Comparison of ENCODE assay signal across 9 mouse cellular contexts in the genomic region with DNA sequence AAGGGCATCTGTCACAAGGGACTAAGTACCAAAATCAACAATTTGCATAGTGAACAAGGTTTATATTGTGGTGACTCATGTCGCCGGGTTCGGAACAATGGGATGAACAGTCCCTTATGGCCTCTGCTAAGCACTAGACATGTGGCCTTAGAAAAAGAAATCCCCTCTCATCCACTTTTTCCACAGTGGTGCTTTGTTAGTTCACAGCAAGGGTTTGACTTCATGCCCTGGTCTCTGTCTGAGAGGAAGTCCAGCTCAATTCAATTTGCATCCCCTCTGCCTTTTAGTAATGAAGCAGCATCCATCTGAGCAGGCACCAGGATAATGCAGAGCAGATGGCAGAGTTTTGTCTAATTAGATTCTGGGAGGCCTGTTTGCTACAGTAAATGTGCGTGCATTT.
A peak's percentile ranks its signal among the peaks of the same experiment; 100 is the strongest.
DNase-seq lines count a peak whose midpoint lies in the region; ATAC-seq and TF ChIP-seq lines count a peak whose summit lies in the region.
"Had no signal": no experiment of that assay in that cellular context is flagged by ENCODE, and none has a peak within 500 bp of the region (broad histone marks: within the 10 kb centered on the region; RNA-seq: fewer than 3 reads in every experiment).

No protein-coding gene starts in this region.

- peak; percentile 55; the same call in 1 of the 2 replicates for ATAC-seq in embryonic facial prominence, embryonic 14.5 days (ENCODE audit: low read depth)
- peak; percentile 96 for ATAC-seq in hindbrain, postnatal 0 days
- peak; percentile 95 for ATAC-seq in neural tube, embryonic 12.5 days (ENCODE audit: low FRiP score, low read depth)

- TF ChIP-seq CTCF in hindbrain, postnatal 0 days (IDR thresholded peaks at IDR 0.05; ENCODE audit: low read depth) = no peak

- DNase-seq in adrenal gland, adult 2 months = peak; percentile 2
- DNase-seq in adrenal gland, adult 18-20 months (ENCODE audit: low spot score in 2 of 2) = no peak
- DNase-seq in embryonic facial prominence, embryonic 14.5 days (ENCODE audit: low spot score) = peak; percentile 53
- peak; percentile 72 for DNase-seq in hindbrain, postnatal 0 days (ENCODE audit: low spot score)
- no peak for DNase-seq in right cerebral cortex, adult 18-20 months
- DNase-seq in heart, postnatal 4 days = no peak
- no peak for DNase-seq in kidney, adult 11 months
- DNase-seq: liver, embryonic 13.5 days had no signal

- H3K36me3 ChIP-seq in embryonic facial prominence, embryonic 14.5 days (ENCODE audit: control insufficient read depth, insufficient read depth, low read length) = no peaks in the 10 kb centered on the region
- no peaks in the 10 kb centered on the region for H3K36me3 ChIP-seq in hindbrain, postnatal 0 days (ENCODE audit: insufficient read depth, low read length)
- no peaks in the 10 kb centered on the region for H3K36me3 ChIP-seq in neural tube, embryonic 12.5 days
- H3K36me3 ChIP-seq: liver, embryonic 13.5 days had no signal

- H3K9me3 ChIP-seq in embryonic facial prominence, embryonic 14.5 days (ENCODE audit: control insufficient read depth, low read length) = no peaks in the 10 kb centered on the region
- no peaks in the 10 kb centered on the region for H3K9me3 ChIP-seq in hindbrain, postnatal 0 days (ENCODE audit: low read length)
- H3K9me3 ChIP-seq in neural tube, embryonic 12.5 days = no peaks in the 10 kb centered on the region
- H3K9me3 ChIP-seq: liver, embryonic 13.5 days had no signal

- no peak overlapping the region for H3K27ac ChIP-seq in embryonic facial prominence, embryonic 14.5 days (replicated peaks; ENCODE audit: low read depth, low read length)
- H3K27ac ChIP-seq in hindbrain, postnatal 0 days = no peak overlapping the region
- H3K27ac ChIP-seq in neural tube, embryonic 12.5 days = no peak overlapping the region
- H3K27ac ChIP-seq: liver, embryonic 13.5 days had no signal

- 23% methylated on average over 4 of the region's 4 CpGs for WGBS in embryonic facial prominence, embryonic 14.5 days
- WGBS in hindbrain, postnatal 0 days = 9% methylated on average over 4 of the region's 4 CpGs
- 6% methylated on average over 4 of the region's 4 CpGs for WGBS in neural tube, embryonic 12.5 days

- no peak overlapping the region for H3K4me3 ChIP-seq in embryonic facial prominence, embryonic 14.5 days (ENCODE audit: low read depth, low read length)
- H3K4me3 ChIP-seq in hindbrain, postnatal 0 days (ENCODE audit: low read length) = no peak overlapping the region
- H3K4me3 ChIP-seq in neural tube, embryonic 12.5 days = no peak overlapping the region
- H3K4me3 ChIP-seq: liver, embryonic 13.5 days had no signal

- H3K4me2 ChIP-seq in embryonic facial prominence, embryonic 14.5 days (ENCODE audit: low read depth, low read length) = no peak overlapping the region
- no peak overlapping the region for H3K4me2 ChIP-seq in hindbrain, postnatal 0 days (ENCODE audit: low read depth, low read length)
- no peak overlapping the region for H3K4me2 ChIP-seq in neural tube, embryonic 12.5 days (replicated peaks)
- H3K4me2 ChIP-seq: liver, embryonic 13.5 days had no signal

- H3K27me3 ChIP-seq in embryonic facial prominence, embryonic 14.5 days (replicated peaks; ENCODE audit: control insufficient read depth, insufficient read depth, low read length) = no peaks in the 10 kb centered on the region
- H3K27me3 ChIP-seq in hindbrain, postnatal 0 days (ENCODE audit: insufficient read depth, low read length) = peaks cover 26% of the 10 kb centered on the region
- H3K27me3 ChIP-seq in neural tube, embryonic 12.5 days (replicated peaks) = peaks cover 27% of the 10 kb centered on the region
- H3K27me3 ChIP-seq: liver, embryonic 13.5 days had no signal

- H3K9ac ChIP-seq in embryonic facial prominence, embryonic 14.5 days (ENCODE audit: low read depth, low read length) = no peak overlapping the region
- no peak overlapping the region for H3K9ac ChIP-seq in hindbrain, postnatal 0 days (replicated peaks; ENCODE audit: low read length)
- no peak overlapping the region for H3K9ac ChIP-seq in neural tube, embryonic 12.5 days
- H3K9ac ChIP-seq: liver, embryonic 13.5 days had no signal

- no peaks in the 10 kb centered on the region for H3K4me1 ChIP-seq in embryonic facial prominence, embryonic 14.5 days (ENCODE audit: control insufficient read depth, insufficient read depth, low read length)
- H3K4me1 ChIP-seq in hindbrain, postnatal 0 days (ENCODE audit: insufficient read depth, low read length) = no peaks in the 10 kb centered on the region
- no peaks in the 10 kb centered on the region for H3K4me1 ChIP-seq in neural tube, embryonic 12.5 days
- H3K4me1 ChIP-seq: liver, embryonic 13.5 days had no signal

Comparison
In these comparisons a context has a peak if more than half of its experiments do, and no peak if none do; other contexts are left out.
1. DNase-seq: peak in adrenal gland, adult 2 months (single experiment), embryonic facial prominence, embryonic 14.5 days (single experiment) and hindbrain, postnatal 0 days (single experiment); none in adrenal gland, adult 18-20 months (0 of 2), right cerebral cortex, adult 18-20 months (single experiment), heart, postnatal 4 days (single experiment) and kidney, adult 11 months (single experiment).
2. Peak in every context shown above with its lines, with median percentiles within 50 percentile points of each other: ATAC-seq.